Mouse (Mus musculus) hematopoietic stem cell, adult 5-6 weeks (primary cell): ENCODE measurements around the gene Kank2. TPM values are rescaled to one million over a fixed set of nuclear protein-coding genes. Genes with fewer than 3 reads are reported as not detected.
A peak's percentile ranks its signal among the peaks of the same experiment; 100 is the strongest.

ENCODE experiments used
- ATAC-seq, 2 experiments: fragments of 125-278 bp in 1 of 2; replicated peaks in 1 of 2; 2 replicates each; pipeline ENCODE4 v1.8.0; 2016 to 2017; ENCODE audit warnings: inconsistent platforms in 2 of 2, mild to moderate bottlenecking in 2 of 2, moderate number of reproducible peaks in 2 of 2, low read depth in 1 of 2, moderate TSS enrichment in 1 of 2; ENCODE audit not compliant: low FRiP score in 2 of 2, poor library complexity in 2 of 2, severe bottlenecking in 2 of 2, insufficient read depth in 1 of 2, low TSS enrichment in 1 of 2
- total RNA-seq: library from RNA; stranded (forward); fragments of 172-1452, 232-1000 nt; gene quantifications from 2 replicates; pipeline ENCODE4 v1.2.3, GENCODE M21; 2017

Gene Kank2
- total RNA-seq, 1 experiment from 2014 or later, result 4.3 TPM

DNA sequence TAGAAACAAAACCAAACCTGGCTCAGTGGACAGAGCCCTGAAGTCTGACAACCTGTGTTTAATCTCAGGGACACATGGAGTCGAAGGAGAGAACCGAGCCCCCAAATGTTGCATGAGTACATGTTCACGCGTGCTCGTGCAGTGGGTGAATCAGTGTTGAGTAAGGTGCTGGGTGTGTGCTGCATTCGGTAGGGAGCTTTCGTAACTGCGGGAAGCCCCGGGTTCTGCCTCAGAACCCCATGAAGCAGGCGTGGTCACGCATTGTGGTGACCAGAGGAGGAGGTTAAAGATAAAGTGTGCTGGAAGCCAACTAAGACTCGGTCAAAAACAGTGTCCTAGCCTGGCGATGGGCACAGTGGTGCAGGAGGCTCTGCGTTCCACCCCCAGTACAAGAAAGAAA, 58.1 kb downstream of the Kank2 start:
- no peak for ATAC-seq

DNA sequence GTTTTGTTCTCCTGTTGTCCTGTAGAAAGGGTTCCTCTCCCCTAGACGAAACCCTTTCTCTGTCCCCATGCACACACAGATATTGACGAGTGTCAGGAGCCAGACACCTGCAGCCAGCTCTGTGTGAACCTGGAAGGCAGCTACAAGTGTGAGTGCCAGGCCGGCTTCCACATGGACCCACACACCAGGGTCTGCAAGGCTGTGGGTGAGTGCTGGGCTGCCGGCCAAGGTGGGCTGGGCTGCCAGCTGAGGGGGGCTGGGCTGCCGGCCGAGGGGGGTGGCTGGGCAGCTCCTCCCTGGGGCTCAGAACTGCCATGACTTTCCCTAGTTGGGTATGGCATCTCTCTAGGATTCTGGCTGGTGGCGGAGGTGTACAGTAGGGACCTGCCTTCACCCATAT, 59.8 kb downstream of the Kank2 start:
- ATAC-seq, result no peak

DNA sequence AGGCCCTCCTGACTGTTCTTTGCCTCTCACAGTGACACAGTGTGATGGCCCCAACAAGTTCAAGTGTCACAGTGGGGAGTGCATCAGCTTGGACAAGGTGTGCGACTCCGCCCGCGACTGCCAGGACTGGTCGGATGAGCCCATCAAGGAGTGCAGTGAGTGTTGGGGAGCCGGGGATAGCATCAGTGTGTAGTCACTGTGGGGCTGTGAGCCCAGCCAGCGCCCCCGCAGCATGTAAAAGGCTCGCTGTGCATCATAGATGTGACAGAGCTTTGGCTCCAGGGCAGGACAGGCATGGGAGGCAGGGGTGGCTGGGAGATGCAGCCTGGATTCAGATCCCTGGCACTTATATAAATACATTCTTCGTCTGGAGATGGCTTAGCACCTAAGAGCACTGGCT, 61.4 kb downstream of the Kank2 start:
- no peak for ATAC-seq

DNA sequence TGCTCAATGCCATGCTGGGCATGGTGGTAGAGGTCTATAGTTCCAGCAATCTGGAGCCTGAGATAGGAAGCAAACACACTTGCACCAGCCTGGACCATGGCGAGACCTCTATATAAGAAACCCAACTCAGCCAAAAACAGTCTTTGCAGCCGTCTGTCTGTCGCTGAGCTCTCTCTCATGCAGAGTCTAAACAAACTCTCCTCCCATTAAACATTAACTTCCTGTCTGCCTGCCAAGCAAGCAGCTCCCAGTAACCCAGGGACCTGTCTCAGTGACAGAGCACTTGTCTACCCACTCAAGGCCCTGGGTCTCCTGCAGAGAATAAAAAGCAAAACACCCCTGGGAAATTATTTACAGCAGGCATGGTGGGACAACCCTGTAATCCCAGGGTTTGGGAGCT, 62.0 kb downstream of the Kank2 start:
- no peak for ATAC-seq

DNA sequence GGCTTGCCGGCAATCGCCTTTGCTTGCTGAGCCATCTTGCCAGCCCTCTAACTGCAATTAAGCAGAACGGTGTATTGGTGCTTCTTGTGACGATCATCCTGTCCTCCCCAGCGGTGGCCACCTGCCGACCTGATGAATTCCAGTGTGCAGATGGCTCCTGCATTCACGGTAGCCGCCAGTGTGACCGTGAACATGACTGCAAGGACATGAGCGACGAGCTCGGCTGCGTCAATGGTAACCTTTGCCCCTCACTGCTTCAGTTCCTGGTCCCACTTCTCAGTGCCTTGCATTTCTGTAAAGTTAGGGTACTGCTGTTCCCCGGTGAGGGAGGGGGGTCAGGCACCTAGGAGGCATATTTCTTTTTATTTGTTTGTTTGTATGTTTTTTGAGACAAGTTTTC, 63.4 kb downstream of the Kank2 start:
- ATAC-seq, result no peak

DNA sequence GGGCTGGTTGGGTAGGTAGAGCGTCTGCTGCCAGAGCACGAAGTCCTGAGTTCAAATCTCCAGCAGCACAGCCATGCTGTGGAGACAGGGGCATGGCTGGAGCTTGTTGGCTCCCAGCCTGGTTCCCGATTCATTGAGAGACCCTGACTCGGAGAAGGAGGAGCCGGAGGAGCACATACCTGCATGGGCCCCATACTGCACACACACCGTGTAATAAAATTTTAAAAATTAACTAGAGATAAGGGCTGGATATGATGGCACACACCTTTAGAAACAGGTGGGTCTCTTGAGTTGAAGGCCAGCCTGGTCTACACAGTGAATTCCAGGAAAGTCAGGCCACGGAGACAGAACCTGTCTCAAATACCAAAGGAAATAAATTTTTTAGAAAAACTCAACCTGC, 64.6 kb downstream of the Kank2 start:
- ATAC-seq, result no peak

DNA sequence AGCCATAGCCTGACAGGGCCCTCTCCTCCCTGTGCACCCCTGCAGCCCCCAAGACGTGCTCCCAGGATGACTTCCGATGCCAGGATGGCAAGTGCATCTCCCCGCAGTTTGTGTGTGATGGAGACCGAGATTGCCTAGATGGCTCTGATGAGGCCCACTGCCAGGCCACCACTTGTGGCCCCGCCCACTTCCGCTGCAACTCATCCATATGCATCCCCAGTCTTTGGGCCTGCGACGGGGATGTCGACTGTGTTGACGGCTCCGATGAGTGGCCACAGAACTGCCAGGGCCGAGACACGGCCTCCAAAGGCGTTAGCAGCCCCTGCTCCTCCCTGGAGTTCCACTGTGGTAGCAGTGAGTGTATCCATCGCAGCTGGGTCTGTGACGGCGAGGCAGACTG, 65.1 kb downstream of the Kank2 start:
- ATAC-seq, result no peak

DNA sequence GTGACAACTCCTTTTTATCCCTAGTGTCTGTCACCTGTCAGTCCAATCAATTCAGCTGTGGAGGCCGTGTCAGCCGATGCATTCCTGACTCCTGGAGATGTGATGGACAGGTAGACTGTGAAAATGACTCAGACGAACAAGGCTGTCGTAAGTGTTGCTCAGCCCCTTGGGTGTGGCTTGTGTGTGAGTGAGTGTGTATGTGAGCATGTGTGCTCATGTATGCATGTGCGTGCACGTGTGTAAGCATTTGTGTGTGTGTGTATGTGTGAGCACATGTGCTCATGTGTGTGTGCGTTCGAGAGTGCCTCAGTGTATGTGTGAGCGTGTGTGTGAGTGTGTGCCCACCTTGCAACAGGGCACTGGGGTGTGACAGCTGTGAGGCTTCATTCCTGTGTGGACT, 66.3 kb downstream of the Kank2 start:
- no peak for ATAC-seq

DNA sequence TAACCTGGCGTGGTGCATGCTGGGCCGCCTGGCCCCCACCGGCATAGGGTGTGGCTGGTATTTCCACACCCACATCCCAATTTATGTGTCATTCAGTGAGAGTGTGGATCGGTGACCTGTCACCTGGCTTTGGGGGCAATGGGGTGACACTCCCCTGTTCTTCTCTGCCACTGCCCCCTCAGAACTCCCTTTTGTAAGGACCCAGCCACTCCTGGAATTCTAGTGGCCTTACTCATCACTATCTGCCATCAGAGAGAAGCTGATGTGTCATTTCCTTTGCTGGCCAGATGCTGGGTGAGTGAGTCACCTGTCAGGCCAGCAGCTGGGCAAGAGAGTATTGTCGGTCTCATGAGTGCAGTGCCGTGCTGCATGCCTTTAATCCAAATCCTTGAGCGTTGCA, 69.3 kb downstream of the Kank2 start:
- no peak for ATAC-seq

DNA sequence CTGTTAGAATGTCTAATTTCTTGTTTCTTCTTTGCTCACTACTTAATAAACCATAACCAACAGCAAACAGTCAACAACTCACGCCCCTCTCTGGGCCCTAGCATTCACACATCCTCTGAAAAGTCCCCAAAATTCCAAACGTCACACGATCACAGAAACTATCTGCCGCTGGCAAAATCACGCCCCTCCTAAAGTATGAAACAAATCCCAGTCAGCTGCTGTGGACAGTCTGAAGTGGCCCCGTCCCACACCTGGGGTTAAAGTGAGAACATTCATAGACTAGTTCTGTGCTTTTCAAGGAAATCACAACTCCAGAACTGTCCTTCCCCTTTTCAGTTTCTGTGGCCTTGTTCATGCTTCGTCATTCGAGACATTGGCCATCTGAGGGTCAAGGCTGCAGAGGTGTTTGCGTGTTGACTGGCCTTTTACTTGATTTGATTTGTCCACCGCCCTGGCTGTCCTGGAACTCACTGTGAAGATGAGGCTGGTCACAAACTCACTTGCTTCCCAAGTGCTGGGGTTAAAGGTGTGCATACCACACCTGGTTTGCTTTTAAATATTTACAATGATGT, 70.2 kb downstream of the Kank2 start:
- no peak for ATAC-seq

DNA sequence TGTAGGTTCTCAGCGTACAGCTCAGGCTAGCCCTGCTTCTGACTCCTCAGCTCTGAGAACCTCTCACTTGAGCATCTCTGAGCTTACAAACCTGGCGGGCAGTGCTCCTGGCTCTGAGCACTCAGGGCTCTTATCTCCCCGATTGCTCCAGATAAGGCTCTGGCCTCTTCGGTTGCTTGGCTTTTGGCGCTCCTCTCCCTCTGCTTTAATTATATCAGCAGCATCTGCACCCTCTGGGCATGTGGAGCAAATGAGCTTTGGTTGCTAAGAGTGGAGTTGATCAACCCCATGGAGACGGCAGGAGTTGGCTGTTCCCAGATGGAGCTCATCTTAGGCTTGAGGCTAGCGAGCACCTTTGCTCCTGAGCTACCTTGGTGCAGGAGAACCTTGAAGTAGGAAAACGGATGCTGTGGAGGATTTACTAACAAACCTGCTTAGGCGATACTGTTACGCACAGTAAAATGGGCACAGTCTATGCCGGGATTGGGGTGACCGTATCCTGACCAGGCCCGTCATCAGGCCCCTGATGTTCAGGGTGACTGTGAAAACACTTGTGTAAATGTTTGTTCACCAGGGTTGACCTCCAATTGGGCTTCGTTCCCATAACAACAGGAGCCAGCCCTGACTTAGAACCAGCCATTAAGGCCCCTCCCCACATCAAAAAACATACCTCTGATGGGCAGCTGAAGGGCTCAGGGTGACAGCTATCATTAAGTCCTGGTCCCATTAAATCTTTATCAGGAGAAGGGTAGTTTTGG, 72.1 kb downstream of the Kank2 start:
- ATAC-seq, result no peak

DNA sequence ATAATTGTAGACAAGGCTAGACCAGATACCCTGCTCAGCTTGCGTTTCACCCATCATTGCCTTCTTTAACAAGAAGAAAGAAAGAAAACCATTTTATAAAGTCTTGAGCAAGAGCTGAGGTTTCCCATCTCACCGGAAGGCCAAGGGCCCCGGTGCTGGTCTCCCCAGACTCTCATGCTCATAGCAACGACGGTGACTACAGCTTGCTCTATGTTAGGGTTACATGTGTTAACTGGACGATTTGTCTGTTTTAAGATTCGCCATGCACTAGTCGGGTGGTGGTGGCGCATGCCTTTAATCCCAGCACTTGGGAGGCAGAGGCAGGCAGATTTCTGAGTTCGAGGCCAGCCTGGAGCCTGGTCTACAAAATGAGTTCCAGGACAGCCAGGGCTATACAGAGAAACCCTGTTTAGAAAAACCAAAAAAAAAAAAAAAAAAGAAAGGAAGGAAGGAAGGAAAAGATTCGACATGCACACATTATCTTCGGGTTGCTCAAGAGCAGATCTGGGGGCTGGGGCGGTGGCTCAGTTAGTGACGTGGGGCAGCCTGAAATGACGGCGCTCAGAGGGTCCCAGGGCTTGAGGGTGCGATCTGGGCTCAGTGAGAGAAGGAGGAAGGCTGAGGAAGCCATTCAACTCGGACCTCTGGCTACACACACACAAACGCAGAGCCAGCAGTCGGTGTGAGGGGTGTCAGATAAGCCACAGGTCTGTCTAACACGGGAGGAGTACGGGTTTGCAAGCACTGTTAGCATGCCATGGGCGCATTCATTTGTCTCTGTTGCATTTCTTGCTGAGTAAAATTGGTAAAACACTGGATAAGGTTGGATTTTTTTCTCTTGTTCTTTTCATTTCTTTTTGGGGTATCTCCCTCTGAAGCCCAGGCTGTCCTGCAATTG, 73.1 kb downstream of the Kank2 start:
- ATAC-seq, result no peak

DNA sequence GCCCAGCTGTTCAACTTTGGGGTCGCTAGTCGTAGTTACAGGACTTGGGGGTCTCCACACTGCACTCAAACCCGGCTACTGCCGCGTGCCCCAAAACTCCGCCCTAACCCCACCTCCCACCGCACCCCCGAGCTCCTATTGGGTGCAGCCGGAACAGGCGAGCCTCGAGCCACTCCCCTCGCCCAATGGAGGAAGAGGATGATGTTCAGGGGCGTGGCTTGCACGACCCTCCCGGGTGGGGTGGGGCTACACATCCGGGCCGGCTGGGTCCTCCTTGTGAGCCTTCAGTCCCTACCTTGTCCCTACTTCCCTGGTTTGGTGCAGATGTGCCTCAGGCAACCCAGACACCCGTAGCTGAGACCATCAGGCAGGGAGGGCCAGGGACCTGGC, 74.4 kb downstream of the Kank2 start:
- peak; percentile 91 to 94 for ATAC-seq

DNA sequence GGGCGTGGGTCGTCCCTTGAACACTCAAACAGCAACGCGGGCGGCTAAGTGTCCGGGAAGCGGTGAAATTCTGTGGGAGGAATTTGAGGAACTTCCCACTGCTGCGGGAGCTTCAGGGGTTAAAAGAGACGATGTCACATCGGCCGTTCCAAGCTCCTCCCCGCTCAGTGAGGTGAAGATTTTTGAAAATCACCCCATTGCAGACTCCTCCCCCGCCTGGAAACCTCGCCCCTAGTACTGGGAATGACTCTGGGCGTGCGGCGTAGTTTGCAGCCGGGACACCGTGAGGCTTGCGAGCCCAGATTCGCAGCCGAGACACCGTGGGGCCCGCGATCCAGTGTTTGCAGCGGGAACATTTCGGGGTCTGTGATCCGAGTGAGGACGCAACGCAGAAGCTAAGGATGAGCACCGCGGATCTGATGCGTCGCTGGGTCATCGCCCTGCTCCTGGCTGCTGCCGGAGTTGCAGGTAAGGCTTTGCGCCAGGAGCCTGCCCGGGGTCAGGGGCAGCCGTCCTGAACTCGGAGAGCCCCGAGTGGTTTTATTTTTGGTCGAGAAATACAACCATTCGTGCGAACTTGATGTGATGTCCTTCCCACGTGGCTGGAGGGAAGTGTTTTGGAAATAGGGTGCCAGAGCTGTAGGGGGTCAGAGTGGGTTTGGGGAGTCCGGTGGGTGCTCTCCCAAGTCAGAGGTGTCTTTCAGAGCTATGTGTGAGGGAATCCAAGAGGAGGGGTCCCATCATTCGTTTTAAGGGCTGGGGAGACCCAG, 75.0 kb downstream of the Kank2 start, which contains the start of gene Ldlr:
Gene Ldlr, plus strand, starts transcription at position 107 of the 770 bp plus-strand sequence.
- peak; percentile 77 to 82 for ATAC-seq

DNA sequence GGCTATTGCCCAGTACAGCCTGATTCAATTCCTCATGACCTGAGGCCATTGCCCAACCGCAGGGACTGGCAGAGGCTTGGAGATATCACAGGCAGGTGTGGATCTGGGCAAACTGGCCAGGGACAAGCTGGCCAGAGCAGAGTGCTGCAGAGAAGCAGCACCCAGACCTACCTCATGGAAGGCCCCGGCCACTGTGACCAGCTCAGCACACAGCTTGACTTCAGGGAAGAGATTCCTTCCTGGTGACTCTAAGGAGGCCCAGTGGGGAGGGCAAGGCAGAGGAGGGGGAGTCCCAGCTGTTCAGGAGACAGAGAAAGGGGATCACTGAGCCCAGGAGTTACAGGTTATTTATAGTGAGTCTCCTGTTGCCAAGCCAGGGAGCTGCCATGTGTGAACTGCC, 77.5 kb downstream of the Kank2 start:
- ATAC-seq, result no peak

DNA sequence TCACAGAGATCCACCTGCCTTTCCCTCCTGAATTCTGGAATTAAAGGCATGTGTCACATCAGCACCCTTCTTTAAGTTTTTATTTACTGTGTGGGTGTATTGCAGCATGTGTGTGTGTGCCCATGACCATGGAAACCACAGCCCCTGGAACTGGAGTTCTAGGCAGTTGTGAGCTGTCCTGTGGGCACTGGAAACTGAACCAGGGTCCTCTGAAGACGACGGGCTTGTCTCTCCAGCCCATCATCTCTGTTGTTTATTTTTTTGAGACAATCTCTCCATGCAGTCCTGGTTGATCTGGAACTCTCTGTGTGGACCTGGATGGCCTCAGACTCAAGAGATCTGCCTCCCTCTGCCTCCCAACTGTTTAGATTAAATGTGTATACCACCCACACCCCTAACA, 81.5 kb downstream of the Kank2 start:
- ATAC-seq, result no peak
